Mouse (Mus musculus) thymus, adult 2 months (tissue): ENCODE results near the gene Taf6l. TPM values are rescaled to one million over a fixed set of nuclear protein-coding genes. Genes with fewer than 3 reads are reported as not detected.
A peak's percentile ranks its signal among the peaks of the same experiment; 100 is the strongest.

ENCODE experiments used
- DNase-seq: peaks from one replicate; pipeline ENCODE4 v3.0.0; 2021
- H3K27ac ChIP-seq: fragments of 200-500 bp; 2 replicates; pipeline ENCODE4 v1.5.1; 2012; ENCODE audit warnings: low read length, control low read depth; ENCODE audit not compliant: control insufficient read depth, insufficient read depth
- H3K27me3 ChIP-seq: fragments of 200-500 bp; 2 replicates; pipeline ENCODE4 v1.6.1; 2012; ENCODE audit warnings: mild to moderate bottlenecking, low read length, moderate library complexity, mixed read lengths; ENCODE audit not compliant: control insufficient read depth, insufficient read depth
- H3K36me3 ChIP-seq: fragments of 200-500 bp; 2 replicates; pipeline ENCODE4 v1.6.1; 2012; ENCODE audit warnings: mild to moderate bottlenecking, low read length, moderate library complexity; ENCODE audit not compliant: control insufficient read depth, insufficient read depth
- H3K4me1 ChIP-seq: fragments of 200-500 bp; replicated peaks from 2 replicates; pipeline ENCODE4 v1.6.1; 2012; ENCODE audit warnings: low read length; ENCODE audit not compliant: control insufficient read depth, insufficient read depth
- H3K4me3 ChIP-seq: fragments of 200-500 bp; 2 replicates; pipeline ENCODE4 v1.5.1; 2012; ENCODE audit warnings: mild to moderate bottlenecking, low read length, control low read depth, moderate library complexity; ENCODE audit not compliant: control insufficient read depth, insufficient read depth
- CTCF ChIP-seq: fragments of 200-500 bp; IDR thresholded peaks from 2 replicates; pipeline ENCODE4 v1.5.1; 2012; ENCODE audit warnings: mild to moderate bottlenecking, control low read depth, low read length, moderate library complexity, borderline replicate concordance; ENCODE audit not compliant: control insufficient read depth, poor library complexity, insufficient read depth; ENCODE audit errors: extremely low read depth
- POLR2A ChIP-seq: fragments of 200-500 bp; IDR thresholded peaks from 2 replicates; pipeline ENCODE4 v1.6.1; 2012; ENCODE audit warnings: mild to moderate bottlenecking, low read length, control low read depth, moderate library complexity; ENCODE audit not compliant: control insufficient read depth, poor library complexity, insufficient read depth; ENCODE audit errors: extremely low read depth
- WGBS: fragments of 180-500 bp; shearing (Covaris S2); methylation state at CpG from one replicate; pipeline ENCODE4 v1.1.7; 2018; 5-methylcytosine and 5-hydroxymethylcytosine counted together
- polyA plus RNA-seq: library from polyadenylated mRNA; depleted of rRNA; stranded (reverse); fragments of >200 nt; gene quantifications from 2 replicates; pipeline ENCODE4 v1.2.3, GENCODE M21; 2012

Gene Taf6l
- polyA plus RNA-seq, 1 experiment = 24.9 TPM

- WGBS = 84% methylated on average over 3 of the region's 3 CpGs
- no peak overlapping the region for H3K27ac ChIP-seq
- peaks cover 6% of the 10 kb centered on the region for H3K4me1 ChIP-seq
- H3K36me3 ChIP-seq = peaks cover 20% of the 10 kb centered on the region
- no peak overlapping the region for H3K4me3 ChIP-seq
- DNase-seq = no peak
- TF ChIP-seq POLR2A = no peak
- TF ChIP-seq CTCF = no peak
- H3K27me3 ChIP-seq = no peaks in the 10 kb centered on the region
Measured at GRCm38 (mm10) chr19:8817001-8817400, 30.8 kb upstream of the Taf6l start.

- H3K27ac ChIP-seq = no peak overlapping the region
- DNase-seq = no peak
- peaks cover 6% of the 10 kb centered on the region for H3K4me1 ChIP-seq
- no peak overlapping the region for H3K4me3 ChIP-seq
- no peaks in the 10 kb centered on the region for H3K27me3 ChIP-seq
- TF ChIP-seq POLR2A = no peak
- 91% methylated on average over 11 of the region's 11 CpGs for WGBS
- peaks cover 29% of the 10 kb centered on the region for H3K36me3 ChIP-seq
Measured at GRCm38 (mm10) chr19:8815812-8816211, 29.6 kb upstream of the Taf6l start.

GRCm38 (mm10) chr19:8806810-8807209, 20.6 kb upstream of the Taf6l start:
- no peak for TF ChIP-seq POLR2A
- TF ChIP-seq CTCF = no peak
- H3K36me3 ChIP-seq = peaks cover 36% of the 10 kb centered on the region
- no peak overlapping the region for H3K4me3 ChIP-seq
- no peak overlapping the region for H3K27ac ChIP-seq
- peaks cover 13% of the 10 kb centered on the region; the same call in 1 of the 2 replicates for H3K4me1 ChIP-seq
- 89% methylated on average over 5 of the region's 5 CpGs for WGBS
- H3K27me3 ChIP-seq = no peaks in the 10 kb centered on the region
- DNase-seq = no peak

GRCm38 (mm10) chr19:8803879-8804660, 17.9 kb upstream of the Taf6l start:
- H3K27ac ChIP-seq = no peak overlapping the region
- no peaks in the 10 kb centered on the region for H3K27me3 ChIP-seq
- 80% methylated on average over 11 of the region's 11 CpGs for WGBS
- no peak overlapping the region for H3K4me3 ChIP-seq
- TF ChIP-seq CTCF (no peak), POLR2A (no peak)
- DNase-seq = no peak
- H3K36me3 ChIP-seq = peaks cover 16% of the 10 kb centered on the region; the same call in 1 of the 2 replicates
- H3K4me1 ChIP-seq = peaks cover 13% of the 10 kb centered on the region; the same call in 1 of the 2 replicates

- TF ChIP-seq CTCF (no peak), POLR2A (no peak)
- no peak overlapping the region for H3K27ac ChIP-seq
- H3K4me1 ChIP-seq = peaks cover 15% of the 10 kb centered on the region; the same call in 1 of the 2 replicates
- H3K4me3 ChIP-seq = no peak overlapping the region
- H3K27me3 ChIP-seq = no peaks in the 10 kb centered on the region
- H3K36me3 ChIP-seq = peaks cover 11% of the 10 kb centered on the region; the same call in 1 of the 2 replicates
- 86% methylated on average over 9 of the region's 9 CpGs for WGBS
- DNase-seq = no peak
Measured at GRCm38 (mm10) chr19:8803204-8803780, 17.1 kb upstream of the Taf6l start.

DNA sequence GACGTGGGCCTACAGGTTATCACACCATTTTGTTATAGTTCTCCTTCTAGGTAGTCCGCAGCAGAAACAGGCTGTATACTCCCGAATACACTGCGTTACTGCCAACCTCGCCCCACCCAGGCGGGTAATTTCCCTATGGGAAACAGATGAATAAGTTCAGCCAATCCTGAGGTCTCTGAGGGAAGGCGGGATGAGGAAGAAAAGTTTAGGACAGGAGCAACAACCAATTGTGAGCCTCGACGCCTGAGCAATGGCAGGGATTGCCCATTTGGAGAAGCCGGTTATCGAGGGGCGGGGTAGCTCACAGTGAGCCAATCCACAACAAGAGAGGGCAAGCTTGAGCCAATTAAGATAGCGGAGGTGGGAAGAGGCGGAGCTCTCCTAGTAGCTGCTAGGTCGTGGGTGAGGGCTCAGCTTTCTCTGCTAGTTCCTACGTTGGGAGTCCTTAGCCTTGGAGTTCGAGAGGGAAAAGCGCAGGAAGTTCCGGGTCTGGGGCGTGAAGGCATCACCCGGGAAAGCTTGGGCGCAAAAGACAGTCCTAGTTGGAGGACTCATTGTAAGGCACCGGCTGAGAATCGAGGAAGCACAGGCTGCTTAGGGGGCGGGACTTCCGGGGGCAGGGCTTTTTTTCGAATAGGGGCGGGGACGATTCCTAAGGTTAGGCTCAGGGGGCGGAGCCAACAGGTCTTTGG, 16.1 kb upstream of the Taf6l start, which contains the start of gene Zbtb3:
Gene Zbtb3 (plus strand): TSS at position 426 of the 692 bp plus-strand sequence.
- peaks cover 19% of the 10 kb centered on the region; the same call in 1 of the 2 replicates for H3K4me1 ChIP-seq
- H3K4me3 ChIP-seq = peak within 1 kb of the TSS; percentile 77
- H3K27me3 ChIP-seq = no peaks in the 10 kb centered on the region
- peak within 1 kb of the TSS; percentile 28; the same call in 1 of the 2 replicates for H3K27ac ChIP-seq
- TF ChIP-seq POLR2A (peak; percentile 59; the same call in 1 of the 2 replicates), CTCF (no peak)
- DNase-seq = peak; percentile 92
- H3K36me3 ChIP-seq = 0 out of 2 replicates have a peak, but pooled peaks cover 6% of the 10 kb centered on the region
- under 1% methylated on average over 30 of the region's 30 CpGs for WGBS
